Mouse (Mus musculus): ENCODE measurements at regions not wholly inside any gene's neighbourhood (a gene's known extent, or its start where the extent isn't known, plus 50 kb on each side); places are given as distances from the start of the nearest gene placed in this dataset.

- no peak for ATAC-seq (ENCODE audit: low TSS enrichment)
Measured at GRCm38 (mm10) chr7:34506816-34507215, 113.7 kb upstream of the Lsm14a start.

GRCm38 (mm10) chr7:34493892-34494291, 100.8 kb upstream of the Lsm14a start:
- no peak for ATAC-seq (ENCODE audit: low TSS enrichment)

- no peak for ATAC-seq (ENCODE audit: low TSS enrichment)
Measured at GRCm38 (mm10) chr7:34484908-34485598, 91.9 kb upstream of the Lsm14a start.

- no peak for ATAC-seq (ENCODE audit: low TSS enrichment)
Measured at GRCm38 (mm10) chr7:34483368-34483767, 90.3 kb upstream of the Lsm14a start.

GRCm38 (mm10) chr7:34480771-34481170, 87.7 kb upstream of the Lsm14a start:
- no peak for ATAC-seq (ENCODE audit: low TSS enrichment)

- no peak for ATAC-seq (ENCODE audit: low TSS enrichment)
Measured at GRCm38 (mm10) chr7:34471003-34471402, 77.9 kb upstream of the Lsm14a start.

- no peak for ATAC-seq (ENCODE audit: low TSS enrichment)
Measured at GRCm38 (mm10) chr7:34462069-34462468, 69.0 kb upstream of the Lsm14a start.

GRCm38 (mm10) chr7:34459834-34460495, 66.8 kb upstream of the Lsm14a start:
- ATAC-seq (ENCODE audit: low TSS enrichment): no peak

GRCm38 (mm10) chr7:34458851-34459250, 65.7 kb upstream of the Lsm14a start:
- ATAC-seq (ENCODE audit: low TSS enrichment): no peak

- no peak for ATAC-seq (ENCODE audit: low TSS enrichment)
Measured at GRCm38 (mm10) chr7:34448364-34448763, 55.2 kb upstream of the Lsm14a start.

GRCm38 (mm10) chr7:34444263-34444662, 51.1 kb upstream of the Lsm14a start:
- no peak for ATAC-seq (ENCODE audit: low TSS enrichment)
